Mouse (Mus musculus): Measurements from ENCODE around the gene Gadd45b.

The Gadd45b gene

GRCm38 (mm10) chr10:80909375-80910162 is 20.3 kb upstream of the Gadd45b start:
- no peak for DNase-seq (ENCODE audit: low spot score)

- no peak for DNase-seq (ENCODE audit: low spot score)
Observed at GRCm38 (mm10) chr10:80911354-80911753, 18.5 kb upstream of the Gadd45b start.

DNA sequence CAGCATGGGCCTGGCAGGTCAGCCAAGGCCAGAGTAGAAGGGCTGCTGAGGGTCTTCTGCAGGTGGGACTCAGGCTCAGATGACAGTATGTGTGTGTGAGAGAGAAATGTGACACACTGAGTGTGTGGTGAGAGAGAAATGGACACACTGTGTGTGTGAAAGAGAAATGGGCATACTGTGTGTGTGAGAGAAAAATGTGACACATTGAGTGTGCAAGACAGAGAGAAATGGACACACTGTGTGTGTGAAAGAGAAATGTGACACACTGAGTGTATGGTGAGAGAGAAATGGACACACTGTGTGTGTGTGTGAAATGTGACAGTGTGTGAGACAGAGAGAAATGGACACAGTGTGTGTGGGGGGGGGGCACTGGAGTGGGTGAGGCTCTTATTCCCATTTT is 18.0 kb upstream of the Gadd45b start:
- no peak for DNase-seq (ENCODE audit: low spot score)

DNA sequence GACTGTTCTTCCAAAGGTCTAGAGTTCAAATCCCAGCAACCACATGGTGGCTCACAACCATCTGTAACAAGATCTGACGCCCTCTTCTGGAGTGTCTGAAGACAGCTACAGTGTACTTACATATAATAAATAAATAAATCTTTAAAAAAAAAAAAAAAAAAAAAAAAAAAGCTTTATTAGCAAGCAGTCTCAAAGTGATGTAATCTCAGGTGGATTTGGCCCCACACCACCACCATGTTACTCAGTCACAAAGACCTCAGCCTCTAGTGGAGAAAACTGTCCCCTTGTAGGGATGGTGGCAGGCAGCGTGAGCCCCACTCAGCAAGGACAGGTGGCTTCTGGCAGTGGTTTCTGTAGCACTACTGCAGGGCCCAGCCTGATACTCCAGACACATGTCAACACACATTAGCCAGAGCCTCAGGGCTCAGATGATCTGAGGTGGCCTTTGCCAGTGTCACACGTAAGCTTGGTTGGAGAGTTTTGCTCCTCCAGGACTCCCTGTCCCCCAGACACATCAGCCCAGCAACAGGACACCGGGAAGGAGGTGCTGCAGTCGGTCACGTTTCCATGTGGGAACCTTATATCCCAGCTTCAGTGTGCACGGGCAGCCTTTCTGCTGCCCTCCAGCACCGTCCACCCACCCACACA is 16.4 kb upstream of the Gadd45b start:
- no peak for DNase-seq (ENCODE audit: low spot score)

DNA sequence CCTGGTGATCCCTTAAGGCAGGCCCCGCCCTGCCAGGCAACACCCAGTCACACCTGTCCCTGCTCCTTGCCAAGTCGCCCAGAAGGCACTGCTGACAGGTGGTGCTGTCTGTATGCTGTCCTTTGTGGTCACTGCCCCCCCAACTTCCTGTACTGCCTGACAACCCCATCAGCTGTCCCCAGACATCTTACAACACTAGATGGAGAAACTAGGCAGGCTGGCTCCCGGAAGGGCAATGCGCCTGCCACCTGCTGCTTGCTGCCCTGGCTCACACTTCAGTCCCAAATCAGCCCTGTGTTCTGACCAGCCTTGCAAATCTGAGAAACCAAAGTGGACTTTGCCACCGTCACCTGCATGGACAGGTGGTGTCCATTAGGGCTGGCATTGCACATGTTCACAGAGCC is 15.6 kb upstream of the Gadd45b start:
- DNase-seq (ENCODE audit: low spot score) = no peak

DNA sequence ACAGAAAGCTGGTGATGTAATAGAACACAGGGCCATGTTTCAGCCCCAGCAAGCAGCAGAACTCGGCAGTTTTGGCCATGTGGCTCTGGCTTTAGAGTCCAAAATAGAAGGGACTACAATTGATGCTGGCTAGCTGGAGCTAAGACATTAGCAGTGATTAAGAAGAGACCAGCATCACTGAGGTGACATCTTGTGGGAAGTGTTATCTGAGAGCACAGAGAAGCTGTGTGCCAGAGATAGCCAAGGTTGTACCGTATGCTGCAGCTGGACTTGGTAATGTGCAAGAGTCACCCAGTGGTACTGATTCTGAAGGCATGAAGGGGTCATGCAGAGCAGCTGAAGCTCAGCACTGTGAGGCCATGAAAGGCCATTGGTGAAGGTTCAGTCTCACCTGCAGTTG is 14.6 kb upstream of the Gadd45b start:
- DNase-seq (ENCODE audit: low spot score) = no peak

DNA sequence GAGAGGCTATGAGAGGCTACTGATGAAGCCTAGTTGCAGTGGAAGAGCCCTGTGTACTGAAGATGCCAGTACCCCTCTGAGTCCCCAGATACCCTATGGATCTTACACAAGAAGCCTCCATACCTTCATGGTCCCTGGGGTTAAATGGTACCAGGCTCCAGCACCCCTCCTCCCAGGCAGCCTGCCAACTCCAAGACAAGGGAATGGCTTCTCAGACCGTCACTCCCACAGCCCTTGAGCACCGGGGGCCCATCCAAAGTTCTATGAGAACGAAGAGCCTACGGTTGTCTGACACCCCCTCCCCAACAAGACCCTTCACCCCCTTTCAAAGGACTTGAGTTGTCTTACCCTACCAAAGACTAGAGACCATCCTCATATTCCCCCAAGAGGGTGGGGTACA is 14.1 kb upstream of the Gadd45b start:
- DNase-seq (ENCODE audit: low spot score) = no peak

- DNase-seq (ENCODE audit: low spot score) = no peak
Observed at GRCm38 (mm10) chr10:80917336-80917778, 12.5 kb upstream of the Gadd45b start.

DNA sequence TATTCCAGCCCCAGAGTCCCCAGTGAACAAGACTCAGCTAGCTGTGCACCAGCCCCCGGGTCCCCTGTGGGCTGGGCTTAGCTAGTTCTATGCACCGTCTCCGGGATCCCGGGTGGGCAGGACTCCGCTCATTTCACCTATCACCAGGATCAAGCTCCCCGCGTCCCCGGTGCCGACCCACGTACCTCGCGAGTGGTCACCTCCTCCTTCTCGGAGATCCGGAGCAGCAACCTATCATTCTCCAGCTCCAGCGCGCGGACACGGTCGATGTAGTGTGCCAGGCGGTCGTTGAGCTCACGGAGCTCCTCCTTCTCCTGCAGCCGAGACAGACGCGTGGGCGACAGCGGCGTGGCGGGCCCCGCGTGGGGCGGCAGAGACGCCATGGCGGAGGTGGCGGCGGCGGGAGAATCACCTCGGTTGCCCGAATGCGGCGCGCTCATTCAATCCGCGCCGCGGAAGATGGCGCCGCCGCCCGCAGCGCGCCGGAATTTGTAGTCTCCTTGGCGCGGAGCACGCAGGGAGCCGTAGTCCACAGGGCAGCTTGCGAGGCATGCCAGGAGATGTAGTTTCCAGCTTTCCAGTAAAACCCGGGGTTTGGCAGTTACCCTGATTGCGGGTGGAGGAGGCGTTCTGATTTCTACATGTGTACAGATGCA is 12.0 kb upstream of the Gadd45b start, which contains the start of gene Lmnb2:
Lmnb2 (minus strand) TSS at position 467 of the 656 bp plus-strand sequence.
- peak; percentile 68 for DNase-seq (ENCODE audit: low spot score)

DNA sequence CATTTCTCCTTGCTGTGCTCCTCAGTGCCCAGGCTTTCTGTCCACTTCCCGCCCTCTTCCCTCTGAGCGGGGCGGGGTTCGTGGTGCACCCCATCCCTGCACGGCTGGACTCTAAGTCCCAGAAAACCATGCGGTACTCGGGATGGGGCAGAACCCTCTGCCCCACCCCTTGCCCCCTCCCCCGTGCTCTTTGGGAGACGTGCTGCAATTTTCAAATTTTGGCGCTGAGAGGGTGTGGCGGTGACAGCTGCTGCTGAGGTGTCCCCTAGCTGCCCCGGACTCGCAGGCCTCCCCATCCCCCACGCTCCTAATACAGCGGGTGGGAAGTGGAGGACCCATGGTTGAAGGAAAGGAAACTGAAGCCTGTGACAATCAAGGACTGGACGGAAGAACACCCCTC is 8.0 kb upstream of the Gadd45b start:
- no peak for DNase-seq (ENCODE audit: low spot score)

- DNase-seq (ENCODE audit: low spot score) = no peak
Observed at GRCm38 (mm10) chr10:80925472-80925871, 4.4 kb upstream of the Gadd45b start.

- DNase-seq (ENCODE audit: low spot score) = peak; percentile 86
Observed at GRCm38 (mm10) chr10:80928586-80929298, 1.1 kb upstream of the Gadd45b start.

DNA sequence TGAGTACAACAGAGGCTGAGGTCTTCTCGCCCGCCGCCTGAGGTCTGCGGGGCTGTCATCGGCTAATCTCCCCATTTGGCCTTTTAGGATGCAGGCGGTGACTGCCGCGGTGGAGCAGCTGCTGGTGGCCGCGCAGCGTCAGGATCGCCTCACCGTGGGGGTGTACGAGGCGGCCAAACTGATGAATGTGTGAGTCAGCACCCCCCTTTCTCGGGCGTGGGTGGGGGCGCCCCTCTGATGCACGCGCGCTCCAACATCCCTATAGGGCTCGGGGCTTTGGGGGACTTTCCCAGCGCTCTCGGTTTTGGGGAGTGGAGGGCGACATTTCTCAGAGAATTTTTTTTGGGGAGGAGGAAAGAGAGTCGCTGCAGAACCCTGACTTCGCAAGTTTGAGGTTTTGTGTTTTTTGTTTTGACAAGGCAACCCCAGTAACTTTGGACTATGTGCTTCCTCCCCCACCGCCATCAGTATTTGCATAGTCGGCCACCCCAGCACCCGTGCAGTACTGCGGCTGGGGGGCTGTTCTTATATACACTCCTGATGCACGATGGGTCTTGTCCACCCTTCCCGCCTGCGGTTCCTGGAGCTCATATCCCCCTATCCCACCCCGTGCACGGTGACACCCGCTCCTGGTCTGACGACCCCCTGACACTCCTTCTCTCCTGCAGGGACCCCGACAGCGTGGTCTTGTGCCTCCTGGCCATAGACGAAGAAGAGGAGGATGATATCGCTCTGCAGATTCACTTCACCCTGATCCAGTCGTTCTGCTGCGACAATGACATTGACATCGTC is 684 bp downstream of the Gadd45b start:
- DNase-seq (ENCODE audit: low spot score) = no peak

- DNase-seq (ENCODE audit: low spot score) = no peak
Observed at GRCm38 (mm10) chr10:80931153-80931671, 1.3 kb downstream of the Gadd45b start.

- no peak for DNase-seq (ENCODE audit: low spot score)
Observed at GRCm38 (mm10) chr10:80931695-80932094, 1.8 kb downstream of the Gadd45b start.

GRCm38 (mm10) chr10:80932206-80932605 is 2.3 kb downstream of the Gadd45b start:
- no peak for DNase-seq (ENCODE audit: low spot score)

DNA sequence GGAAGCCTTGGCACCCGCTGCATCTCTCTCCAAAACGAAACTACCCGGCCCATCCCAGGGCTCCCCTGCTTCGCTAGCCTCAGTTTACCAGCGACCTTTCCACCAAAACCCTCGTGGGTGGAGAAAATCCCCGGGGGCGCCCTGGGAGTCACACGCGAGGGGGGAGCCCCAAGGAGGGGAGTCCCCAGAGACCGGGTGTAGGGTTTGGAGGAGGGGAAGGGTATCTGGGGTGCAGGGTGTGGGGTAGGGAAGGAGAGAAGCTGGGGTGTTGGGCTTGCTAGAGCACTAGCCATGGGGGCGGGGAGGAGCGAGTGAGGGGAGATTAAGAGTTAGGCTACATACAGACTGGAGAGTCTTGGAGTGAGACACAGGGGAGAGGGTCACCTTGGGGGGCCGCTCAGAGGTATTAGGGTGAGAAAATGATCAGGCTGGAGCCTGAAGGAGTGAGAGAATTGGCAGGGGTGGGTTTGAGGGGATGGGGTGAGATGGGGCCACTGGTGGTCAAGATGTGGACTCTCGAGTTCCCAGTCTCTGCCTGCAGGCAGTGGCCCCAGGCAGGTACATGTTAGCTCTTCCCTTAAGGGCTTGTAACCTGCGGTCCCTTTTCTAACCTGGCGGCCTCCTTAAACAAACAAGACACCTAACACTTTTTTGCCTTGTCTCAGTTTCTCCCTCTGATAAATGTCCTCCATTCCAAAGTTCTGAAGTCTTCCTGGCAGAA is 3.0 kb downstream of the Gadd45b start:
- no peak for DNase-seq (ENCODE audit: low spot score)

GRCm38 (mm10) chr10:80933421-80933979 is 3.6 kb downstream of the Gadd45b start:
- DNase-seq (ENCODE audit: low spot score) = no peak

GRCm38 (mm10) chr10:80934136-80934985 is 4.5 kb downstream of the Gadd45b start:
- no peak for DNase-seq (ENCODE audit: low spot score)

All from ovary, postnatal 14 days (tissue).